Mouse (Mus musculus) CD4-positive, CD25-positive, alpha-beta regulatory T cell, adult 4 months (primary cell): Measurements from ENCODE around the gene Bcas3. TPM values are rescaled to one million over a fixed set of nuclear protein-coding genes. Genes with fewer than 3 reads are reported as not detected.

Source experiments
- ATAC-seq: one replicate; pipeline ENCODE4 v1.8.0; 2017
- polyA plus RNA-seq, 2 experiments: library from polyadenylated mRNA; unstranded; fragments of 100-300 nt; shearing (Covaris generic); gene quantifications; one replicate each; pipeline ENCODE4 v1.2.1; 2017

Gene Bcas3
- polyA plus RNA-seq, 2 experiments from 2014 or later = 56.0 to 63.1 TPM

DNA sequence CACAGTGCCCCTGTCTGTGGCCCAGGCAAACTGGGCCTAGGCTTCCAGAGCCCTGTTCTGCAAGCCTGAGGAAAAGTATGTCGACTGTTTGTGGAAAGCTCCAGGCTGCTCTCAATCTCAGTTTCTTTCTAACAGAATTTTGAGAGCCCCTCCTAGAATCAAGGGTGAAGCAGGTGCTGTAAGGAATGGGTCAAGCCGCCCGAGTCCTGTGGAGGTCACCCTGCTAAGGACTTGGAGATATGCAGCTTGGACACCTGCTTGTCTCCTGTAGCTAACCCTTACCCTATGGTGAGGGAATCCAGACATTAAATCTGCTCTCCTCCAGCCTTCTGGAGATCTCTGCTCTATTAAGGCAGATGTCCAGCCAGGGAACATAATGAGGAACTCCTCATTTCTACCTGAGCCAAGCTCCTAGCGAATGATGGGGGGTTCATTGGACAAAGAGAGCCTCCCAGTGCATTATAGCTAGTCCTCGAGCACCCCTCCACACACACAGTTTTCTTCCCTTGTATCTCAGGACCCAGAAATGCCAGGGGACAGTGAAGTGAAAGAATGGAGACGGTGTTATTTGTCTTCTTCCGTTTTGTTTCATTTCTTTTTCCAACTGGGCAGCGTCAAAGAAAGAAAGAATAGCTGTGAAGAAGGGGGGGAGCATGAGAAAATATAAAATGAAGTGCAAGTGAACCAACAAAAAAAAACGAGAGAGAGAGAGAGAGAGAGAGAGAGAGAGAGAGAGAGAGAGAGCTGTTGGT, 482.2 kb downstream of the Bcas3 start:
- ATAC-seq = no peak

DNA sequence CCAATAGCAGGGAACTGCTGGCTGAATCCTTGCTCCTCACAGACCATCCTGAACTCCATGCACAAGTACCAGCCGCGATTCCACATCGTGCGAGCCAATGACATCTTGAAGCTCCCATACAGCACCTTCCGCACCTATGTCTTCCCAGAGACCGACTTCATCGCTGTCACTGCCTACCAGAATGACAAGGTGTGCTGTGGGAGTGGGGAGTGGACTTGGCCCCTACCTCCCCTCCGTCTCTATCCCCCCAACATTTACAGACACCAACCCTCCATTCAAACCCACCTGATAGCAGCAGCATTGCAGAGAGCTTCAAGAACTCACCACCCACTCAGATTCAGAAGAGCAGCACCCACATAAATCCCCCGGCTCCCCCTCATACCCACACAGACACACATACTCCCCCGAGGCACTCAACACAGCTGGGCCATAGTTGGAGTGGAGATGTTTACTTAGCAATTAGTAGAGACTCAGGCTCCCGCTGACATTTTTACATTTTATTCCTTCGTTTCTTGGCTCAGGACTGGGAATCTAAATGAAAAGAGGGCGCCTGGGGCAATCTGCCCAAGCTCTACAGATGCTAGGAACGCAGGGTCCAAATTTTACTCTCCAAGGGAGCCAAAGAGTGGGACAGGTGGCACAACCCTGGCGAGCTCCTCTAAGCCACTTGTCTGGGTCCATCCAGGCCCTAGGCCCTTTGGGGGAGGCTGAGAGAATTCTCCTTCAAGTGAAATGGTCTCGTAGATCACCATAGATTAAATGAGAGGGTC, 483.0 kb downstream of the Bcas3 start:
- ATAC-seq = no peak

GRCm38 (mm10) chr11:85836523-85837290, 483.7 kb downstream of the Bcas3 start:
- no peak for ATAC-seq

- no peak for ATAC-seq
Measured at GRCm38 (mm10) chr11:85837291-85837647, 484.3 kb downstream of the Bcas3 start.

DNA sequence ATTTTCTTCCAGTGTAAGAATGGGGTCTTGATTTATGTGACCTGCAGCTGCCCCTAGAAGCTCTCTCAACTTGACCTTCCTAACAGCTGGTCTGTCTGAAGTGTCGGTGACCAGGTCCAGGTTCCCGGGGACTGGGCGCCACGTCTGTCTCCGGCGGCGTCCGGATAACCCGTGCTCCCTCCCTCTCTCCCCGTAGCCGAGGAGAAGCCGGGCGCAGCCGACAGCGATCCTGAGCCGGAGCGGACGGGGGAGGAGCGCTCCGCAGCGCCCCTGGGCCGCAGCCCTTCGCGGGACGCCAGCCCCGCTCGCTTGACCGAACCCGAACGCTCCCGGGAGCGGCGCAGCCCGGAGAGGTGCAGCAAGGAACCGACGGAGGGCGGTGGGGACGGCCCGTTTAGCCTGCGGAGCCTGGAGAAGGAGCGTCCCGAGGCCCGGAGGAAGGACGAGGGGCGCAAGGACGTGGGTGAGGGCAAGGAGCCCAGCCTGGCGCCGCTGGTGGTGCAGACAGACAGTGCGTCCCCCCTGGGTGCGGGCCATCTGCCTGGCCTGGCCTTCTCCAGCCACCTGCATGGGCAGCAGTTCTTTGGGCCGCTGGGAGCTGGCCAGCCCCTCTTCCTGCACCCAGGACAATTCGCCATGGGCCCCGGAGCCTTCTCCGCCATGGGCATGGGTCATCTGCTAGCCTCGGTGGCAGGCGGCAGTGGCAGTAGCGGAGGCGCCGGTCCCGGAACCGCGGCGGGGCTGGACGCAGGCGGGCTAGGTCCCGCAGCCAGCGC, 484.9 kb downstream of the Bcas3 start:
- ATAC-seq = no peak

DNA sequence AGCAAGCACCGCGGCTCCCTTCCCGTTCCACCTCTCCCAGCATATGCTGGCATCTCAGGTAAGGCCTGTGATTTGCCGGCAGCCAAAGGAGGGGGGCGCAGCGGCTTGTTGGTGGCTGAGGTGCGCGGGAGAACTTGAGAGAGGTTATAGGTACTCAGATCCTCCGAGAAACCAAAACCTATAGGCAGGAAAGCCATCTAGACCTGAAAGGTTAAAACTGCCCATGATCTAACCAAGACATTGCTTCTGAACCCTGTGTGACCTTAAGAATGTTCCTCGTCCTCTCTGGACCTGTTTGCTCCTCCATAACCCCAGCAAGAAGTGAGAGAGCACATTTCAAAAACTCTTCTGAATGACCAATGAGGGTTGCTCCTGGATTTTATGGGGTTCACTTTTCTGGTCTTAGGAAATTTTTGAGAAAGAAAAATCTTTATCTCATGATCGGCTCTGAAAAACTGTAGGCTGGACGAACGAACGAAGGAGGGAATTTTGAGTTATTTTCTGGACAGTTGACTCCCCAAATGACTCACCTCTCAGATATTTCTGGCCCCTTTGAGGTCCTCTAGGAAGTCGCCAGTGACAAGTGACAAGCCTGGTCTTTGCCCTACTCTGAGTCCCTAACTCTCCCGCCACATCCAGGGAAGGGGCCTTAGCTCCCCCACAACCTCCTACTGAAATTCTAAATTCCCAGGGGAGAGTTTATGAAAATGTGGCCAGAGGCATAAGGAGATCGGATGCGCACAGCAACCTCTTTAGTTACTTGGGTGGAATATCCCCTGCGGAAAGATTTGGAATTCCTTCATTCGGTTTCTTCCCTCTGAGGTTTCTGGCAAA, 485.7 kb downstream of the Bcas3 start:
- ATAC-seq = no peak

- no peak for ATAC-seq
Measured at GRCm38 (mm10) chr11:85839258-85840030, 486.5 kb downstream of the Bcas3 start.

GRCm38 (mm10) chr11:85840031-85840802, 487.2 kb downstream of the Bcas3 start:
- no peak for ATAC-seq

- ATAC-seq = no peak
Measured at GRCm38 (mm10) chr11:85840803-85841145, 487.8 kb downstream of the Bcas3 start.

DNA sequence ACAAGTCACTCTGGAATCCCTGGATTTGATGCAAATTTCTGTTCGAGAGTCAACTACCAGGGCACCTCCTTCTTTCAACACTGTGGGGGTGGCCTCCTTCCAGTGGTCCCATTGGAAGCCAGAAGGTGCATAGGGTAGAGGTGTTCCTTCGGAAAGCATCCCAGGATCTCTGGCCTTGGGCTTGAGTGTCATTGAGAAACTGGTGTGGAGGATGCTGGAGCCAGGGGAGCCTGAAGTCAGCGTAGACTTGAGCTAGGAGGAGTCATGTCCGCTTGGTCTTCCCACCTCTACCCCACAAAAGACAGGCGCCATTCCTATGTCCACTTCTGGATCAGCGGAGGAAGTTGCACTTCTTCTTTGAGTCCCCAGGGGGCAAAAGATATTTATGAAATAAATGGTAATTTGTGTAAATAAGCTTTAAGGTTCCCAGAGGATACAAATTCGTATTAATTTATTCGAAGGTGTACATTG, 488.3 kb downstream of the Bcas3 start:
- ATAC-seq = no peak

GRCm38 (mm10) chr11:85841980-85842379, 489.0 kb downstream of the Bcas3 start:
- ATAC-seq = peak; percentile 61

DNA sequence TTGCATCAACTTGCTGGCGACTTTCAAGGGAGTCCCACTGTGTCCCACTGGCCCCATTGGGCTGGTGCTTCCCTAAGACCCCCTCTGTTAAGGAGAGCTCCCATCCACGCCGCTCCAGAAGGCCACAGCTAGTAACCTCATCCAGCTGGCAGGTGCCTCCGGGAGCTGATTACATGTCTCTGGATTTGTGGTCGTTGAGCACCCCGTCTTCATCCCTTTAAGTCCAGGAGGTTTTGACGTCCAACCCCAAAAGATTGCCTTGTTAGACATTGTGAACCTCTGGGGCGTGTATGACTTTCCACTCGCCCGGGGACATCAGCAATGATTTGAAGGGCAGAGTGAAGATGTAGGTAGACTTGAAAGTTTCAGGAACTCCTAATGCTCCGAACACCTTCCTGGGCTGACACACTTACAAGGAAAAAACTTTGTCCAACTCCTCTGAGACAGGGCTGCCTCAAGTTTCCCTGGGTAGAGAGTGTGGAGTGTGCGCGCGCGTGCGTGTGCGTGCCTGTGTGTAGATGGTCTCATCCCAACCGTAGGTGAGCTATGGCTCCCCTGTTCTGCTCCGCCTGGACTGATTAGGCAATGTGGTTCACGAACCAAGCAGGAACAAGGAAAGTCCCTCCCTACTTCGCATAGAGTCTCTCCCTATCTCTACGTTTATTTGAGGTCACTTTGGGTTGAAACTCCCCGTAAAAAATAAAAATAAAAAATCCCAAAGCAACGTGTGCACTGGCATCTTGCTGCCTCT, 489.8 kb downstream of the Bcas3 start:
- ATAC-seq = no peak

DNA sequence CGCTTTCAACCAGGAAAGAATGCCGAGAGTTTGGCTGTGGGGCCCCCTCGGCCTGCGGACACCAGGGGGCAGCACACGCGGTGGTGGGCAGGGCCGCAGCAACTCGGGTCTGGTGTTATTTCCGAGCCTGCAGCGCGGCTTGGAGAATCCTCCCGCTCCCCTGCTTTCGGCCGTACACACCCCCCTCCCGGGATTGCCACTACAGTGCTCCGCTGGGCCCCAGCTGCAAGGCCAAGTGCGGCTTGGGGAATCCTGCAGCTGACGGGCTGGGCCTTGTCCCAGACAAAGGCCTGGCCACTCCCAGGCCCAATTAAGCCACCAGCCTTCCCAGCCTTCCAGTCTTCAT, 490.4 kb downstream of the Bcas3 start:
- peak; percentile 55 for ATAC-seq

GRCm38 (mm10) chr11:85844144-85844965, 491.4 kb downstream of the Bcas3 start:
- no peak for ATAC-seq

DNA sequence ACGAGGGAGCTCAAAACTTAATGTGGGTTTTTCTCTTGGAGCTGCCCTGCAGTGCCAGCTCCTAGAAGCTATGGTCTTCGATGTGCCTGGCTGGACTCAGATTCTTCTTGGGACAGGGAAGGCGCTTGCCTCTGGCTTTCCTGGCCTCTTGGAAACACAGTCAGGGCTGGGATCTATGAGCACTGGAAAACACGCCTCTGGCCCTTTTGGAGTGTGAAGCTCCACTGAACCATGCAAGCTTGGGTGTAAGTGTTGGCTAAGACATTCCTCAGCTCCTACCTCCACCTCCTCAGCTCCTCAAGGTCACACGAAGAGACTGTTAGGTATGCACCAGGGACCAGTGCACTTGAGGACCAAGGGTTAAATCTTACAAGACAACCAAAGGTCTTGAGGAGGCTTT, 492.0 kb downstream of the Bcas3 start:
- ATAC-seq = no peak

DNA sequence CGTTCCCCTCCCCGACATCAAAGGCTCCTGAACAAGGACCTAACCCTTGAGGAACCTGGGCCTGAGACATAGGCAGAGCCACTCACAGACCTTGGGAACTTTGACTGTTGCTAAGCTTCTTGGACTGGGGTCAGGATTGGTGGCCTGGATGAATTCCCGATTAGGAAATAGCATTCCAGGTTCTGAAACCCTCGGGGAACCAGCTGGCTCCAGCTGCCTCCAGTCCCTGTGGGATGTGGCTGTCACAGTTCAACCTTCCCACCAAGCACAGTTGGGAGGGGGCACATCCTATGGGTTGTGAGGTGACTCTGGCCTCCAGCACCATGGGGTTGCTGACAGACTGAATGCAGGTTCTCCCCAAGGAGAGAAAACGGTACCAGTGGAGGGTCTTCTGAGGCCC, 493.0 kb downstream of the Bcas3 start:
- no peak for ATAC-seq

DNA sequence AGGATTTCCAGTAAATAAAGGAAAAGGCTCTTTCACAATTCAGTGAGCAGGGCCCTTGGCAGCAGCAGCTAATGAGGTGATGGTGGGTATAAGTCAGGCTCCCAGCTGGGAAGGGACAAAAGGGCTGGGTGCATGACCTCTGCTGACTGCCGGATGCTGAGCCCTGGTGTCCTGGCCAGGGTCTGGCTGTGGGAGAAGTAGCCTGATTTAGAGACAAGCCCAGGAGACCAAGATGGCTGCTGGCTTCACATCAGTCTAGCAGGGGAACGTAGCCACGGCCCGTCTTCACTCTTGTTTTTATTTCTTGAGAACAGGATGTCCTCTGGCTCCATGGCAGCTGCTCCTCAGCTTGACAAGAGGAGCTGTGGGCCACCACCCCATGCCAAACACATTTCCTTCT, 493.5 kb downstream of the Bcas3 start:
- ATAC-seq = no peak

GRCm38 (mm10) chr11:85849037-85849436, 496.1 kb downstream of the Bcas3 start:
- ATAC-seq = peak; percentile 60
